Mouse (Mus musculus) heart, postnatal 0 days (tissue): ENCODE results near the gene Vcpkmt.

Experiments
- CTCF ChIP-seq: IDR thresholded peaks from 2 replicates; pipeline ENCODE4 v1.5.1; 2016; ENCODE audit warnings: antibody characterized with exemption, control low read depth, low read depth
- EP300 ChIP-seq: IDR thresholded peaks from 2 replicates; pipeline ENCODE4 v1.6.1; 2016; ENCODE audit warnings: antibody characterized with exemption, low read depth

DNA sequence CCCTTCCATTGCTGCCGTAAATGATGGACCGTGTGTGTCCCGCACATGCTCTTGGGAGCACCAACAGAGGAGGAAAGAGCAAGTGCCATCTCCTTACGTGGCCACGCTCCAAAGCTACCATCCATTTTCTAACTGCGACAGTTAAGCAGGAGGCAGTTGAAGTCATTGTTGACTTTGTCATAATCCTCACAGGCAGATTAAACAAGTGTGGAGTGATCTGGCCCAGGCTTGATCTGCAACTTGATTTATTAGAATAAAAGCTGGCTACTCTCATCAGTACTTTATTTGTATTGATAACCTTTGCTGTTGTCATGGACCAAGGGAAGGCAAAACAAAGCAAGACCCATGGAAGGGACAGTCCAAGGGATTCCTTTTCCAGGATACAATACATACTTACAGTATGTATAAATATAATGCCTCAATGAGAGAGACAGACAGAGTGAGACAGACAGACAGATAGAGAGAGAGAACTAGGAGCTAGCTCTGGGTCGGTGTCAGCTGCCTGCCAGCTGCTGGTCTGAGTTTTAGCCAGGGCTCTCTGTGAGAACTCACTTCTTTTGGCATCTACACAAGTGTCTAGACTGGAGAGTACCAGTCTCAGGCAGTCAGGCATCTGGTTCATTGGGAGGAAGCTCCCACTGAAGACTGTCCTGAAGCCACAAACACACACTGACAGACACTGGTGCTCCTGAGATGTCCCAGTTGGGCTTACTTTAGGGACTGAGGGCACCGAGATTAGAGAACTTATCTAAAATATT lies 54.4 kb downstream of the Vcpkmt start:
- no peak for TF ChIP-seq CTCF
- TF ChIP-seq EP300: no peak
